Mouse (Mus musculus) liver, postnatal 0 days (tissue): ENCODE data around the gene Ocel1. TPM values are rescaled to one million over a fixed set of nuclear protein-coding genes. Genes with fewer than 3 reads are reported as not detected.
A peak's percentile ranks its signal among the peaks of the same experiment; 100 is the strongest.

Experiments used
- ATAC-seq: fragments of 200-750 bp; cut with Nextera tagmentation; 2 replicates; pipeline ENCODE4 v1.8.0; 2017; ENCODE audit warnings: mild to moderate bottlenecking, moderate library complexity
- DNase-seq: peaks from one replicate; pipeline ENCODE4 v3.0.0-alpha.2; 2016
- H3K27ac ChIP-seq: fragments of 300-500 bp; sonication (generic); 2 replicates; pipeline ENCODE4 v1.5.1; 2014; ENCODE audit warnings: antibody characterized with exemption, moderate library complexity, mild to moderate bottlenecking, low read depth
- H3K27me3 ChIP-seq: fragments of 300-500 bp; sonication (generic); 2 replicates; pipeline ENCODE4 v1.6.1; 2014; ENCODE audit warnings: low read length, control low read depth, mixed read lengths; ENCODE audit not compliant: insufficient read depth
- H3K36me3 ChIP-seq: fragments of 300-500 bp; sonication (generic); replicated peaks from 2 replicates; pipeline ENCODE4 v1.6.1; 2014; ENCODE audit warnings: mild to moderate bottlenecking, control low read depth, low read length, moderate library complexity, mixed read lengths; ENCODE audit not compliant: insufficient read depth
- H3K4me1 ChIP-seq: fragments of 300-500 bp; sonication (generic); 2 replicates; pipeline ENCODE4 v1.6.1; 2014; ENCODE audit warnings: antibody characterized with exemption, mild to moderate bottlenecking, control low read depth; ENCODE audit not compliant: insufficient read depth
- H3K4me2 ChIP-seq: fragments of 300-500 bp; sonication (generic); 2 replicates; pipeline ENCODE4 v1.6.1; 2014; ENCODE audit warnings: low read depth, mild to moderate bottlenecking, low read length, moderate library complexity, mixed read lengths
- H3K4me3 ChIP-seq: fragments of 300-500 bp; sonication (generic); 2 replicates; pipeline ENCODE4 v1.5.1; 2014; ENCODE audit warnings: low read depth, low read length
- H3K9ac ChIP-seq: fragments of 300-500 bp; sonication (generic); replicated peaks from 2 replicates; pipeline ENCODE4 v1.6.1; 2014; ENCODE audit warnings: mild to moderate bottlenecking, moderate library complexity
- H3K9me3 ChIP-seq: fragments of 300-500 bp; sonication (generic); 2 replicates; pipeline ENCODE4 v1.6.1; 2016; ENCODE audit warnings: mild to moderate bottlenecking, control low read depth, low read length, mixed read lengths
- CTCF ChIP-seq: sonication (generic); IDR thresholded peaks from 2 replicates; pipeline ENCODE4 v1.5.1; 2016; ENCODE audit warnings: antibody characterized with exemption, low read depth
- EP300 ChIP-seq: IDR thresholded peaks from 2 replicates; pipeline ENCODE4 v1.6.1; 2016; ENCODE audit warnings: antibody characterized with exemption, low read depth, mild to moderate bottlenecking
- WGBS: fragments of 180-500 bp; shearing (Covaris S2); extraction: QIAGEN DNeasy Blood & Tissue Kit; methylation state at CpG from one replicate; pipeline ENCODE4 v1.1.7; 2014; ENCODE audit not compliant: insufficient replicate concordance; 5-methylcytosine and 5-hydroxymethylcytosine counted together
- polyA plus RNA-seq: library from polyadenylated mRNA; unstranded; fragments of >200 nt; fragmentation: Nextera tagmentation; extraction: Ambion mirVana; gene quantifications from 2 replicates; pipeline ENCODE4 v1.2.1, GENCODE M21; 2015

Ocel1 gene
- polyA plus RNA-seq, 1 experiment from 2014 or later: 5.3 TPM

DNA sequence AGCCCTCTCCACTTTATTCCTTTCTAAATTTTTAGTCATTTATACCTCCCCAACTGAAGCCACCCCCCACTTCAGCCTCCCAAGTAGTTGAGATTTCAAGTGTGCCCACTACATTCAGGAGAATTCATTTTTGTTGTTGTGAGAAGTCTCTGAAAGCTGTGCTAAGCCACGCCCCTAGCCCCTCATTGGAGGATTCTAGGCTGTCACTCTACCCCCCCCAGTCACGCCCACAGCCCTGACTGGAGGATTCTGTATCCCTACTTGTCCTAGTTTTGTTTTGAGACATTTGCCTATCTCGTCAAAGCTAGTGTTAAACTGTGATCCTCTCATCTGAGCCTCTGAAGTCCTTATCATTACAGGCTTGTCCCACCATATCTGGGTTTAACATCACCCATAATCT is 21.8 kb downstream of the Ocel1 start:
- DNase-seq: peak; percentile 80
- no peaks in the 10 kb centered on the region for H3K9me3 ChIP-seq
- WGBS: 20% methylated on average over 3 of the region's 3 CpGs
- 0 out of 2 replicates have a peak overlapping the region, but pooled peaks have one; percentile 19 for H3K4me3 ChIP-seq
- peak; percentile 44; the same call in 1 of the 2 replicates for ATAC-seq
- no peaks in the 10 kb centered on the region for H3K36me3 ChIP-seq
- H3K27me3 ChIP-seq: no peaks in the 10 kb centered on the region
- H3K27ac ChIP-seq: 0 out of 2 replicates have a peak overlapping the region, but pooled peaks have one; percentile 0
- H3K4me1 ChIP-seq: peaks cover 14% of the 10 kb centered on the region
- TF ChIP-seq CTCF: no peak
- no peak for TF ChIP-seq EP300
- peak overlapping the region; percentile 2 for H3K4me2 ChIP-seq
- H3K9ac ChIP-seq: no peak overlapping the region

GRCm38 (mm10) chr8:71394481-71394880 is 23.4 kb downstream of the Ocel1 start:
- Histone ChIP-seq H3K4me1 (peaks cover 12% of the 10 kb centered on the region), H3K4me2 (peak overlapping the region; percentile 16), H3K4me3 (no peak overlapping the region), H3K27me3 (no peaks in the 10 kb centered on the region), H3K27ac (no peak overlapping the region), H3K9me3 (no peaks in the 10 kb centered on the region), H3K36me3 (peaks cover 9% of the 10 kb centered on the region; the same call in 1 of the 2 replicates), H3K9ac (no peak overlapping the region)
- WGBS: 79% methylated on average over 7 of the region's 7 CpGs
- DNase-seq (no peak), ATAC-seq (no peak)
- no peak for TF ChIP-seq EP300
- no peak for TF ChIP-seq CTCF

DNA sequence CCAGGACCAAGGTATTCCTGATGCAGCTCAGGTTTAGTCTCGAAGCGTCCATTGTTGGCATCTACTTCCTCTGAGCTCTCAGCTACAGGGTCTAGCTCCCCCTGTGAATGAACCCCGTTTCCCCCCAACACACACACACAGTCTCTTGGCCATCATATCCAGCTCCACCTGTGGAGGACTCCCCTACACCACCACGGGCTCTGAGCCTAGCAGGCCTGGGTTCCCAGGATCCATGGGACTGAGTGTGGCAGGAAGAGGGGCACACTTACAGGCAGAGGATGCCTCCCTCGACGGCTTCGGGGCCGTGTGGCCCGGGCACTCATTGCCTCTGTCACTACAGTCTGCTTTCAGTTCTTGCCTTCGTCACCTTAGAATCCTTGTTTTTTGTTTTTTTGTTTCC is 24.0 kb downstream of the Ocel1 start:
- ATAC-seq (no peak), DNase-seq (no peak)
- H3K4me3 ChIP-seq: no peak overlapping the region
- peak overlapping the region; percentile 16 for H3K4me2 ChIP-seq
- H3K27ac ChIP-seq: peak overlapping the region; percentile 41; the same call in 1 of the 2 replicates
- H3K36me3 ChIP-seq: peaks cover 12% of the 10 kb centered on the region
- H3K9ac ChIP-seq: no peak overlapping the region
- TF ChIP-seq CTCF (no peak), EP300 (no peak)
- H3K9me3 ChIP-seq: no peaks in the 10 kb centered on the region
- H3K4me1 ChIP-seq: peaks cover 12% of the 10 kb centered on the region
- WGBS: 85% methylated on average over 10 of the region's 10 CpGs
- no peaks in the 10 kb centered on the region for H3K27me3 ChIP-seq

DNA sequence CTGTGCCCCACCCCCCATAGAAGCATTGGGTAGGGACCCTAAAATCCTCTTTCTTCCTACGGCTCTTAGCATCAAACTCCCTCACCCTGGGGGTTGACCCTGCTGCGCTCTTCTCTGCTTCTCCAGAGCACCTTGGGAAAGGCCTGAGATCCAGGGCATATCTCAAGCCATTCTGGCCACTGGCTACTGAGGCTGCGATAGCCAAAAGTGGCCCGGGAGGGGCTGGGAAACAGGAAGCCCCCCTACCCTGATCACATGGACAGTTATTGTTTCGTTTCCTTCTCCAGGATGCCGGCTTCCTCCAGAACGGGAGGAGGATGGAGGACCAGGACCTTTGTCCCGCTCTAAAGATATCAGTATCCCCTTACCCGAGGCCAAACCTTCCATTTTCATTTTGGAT is 24.5 kb downstream of the Ocel1 start, which contains the start of gene Ushbp1:
Gene Ushbp1 (minus strand): TSS at position 174 of the 400 bp plus-strand sequence.
- peak within 1 kb of the TSS; percentile 97 for H3K4me2 ChIP-seq
- H3K4me1 ChIP-seq: peaks cover 12% of the 10 kb centered on the region
- H3K27me3 ChIP-seq: no peaks in the 10 kb centered on the region
- no peaks in the 10 kb centered on the region for H3K9me3 ChIP-seq
- H3K27ac ChIP-seq: peak within 1 kb of the TSS; percentile 41
- H3K36me3 ChIP-seq: peaks cover 15% of the 10 kb centered on the region
- H3K4me3 ChIP-seq: peak within 1 kb of the TSS; percentile 98
- no peak for ATAC-seq
- WGBS: 74% methylated on average over 9 of the region's 9 CpGs
- H3K9ac ChIP-seq: no peak within 1 kb of the TSS
- no peak for TF ChIP-seq CTCF
- TF ChIP-seq EP300: no peak; the same call in 1 of the 2 replicates
- DNase-seq: no peak

DNA sequence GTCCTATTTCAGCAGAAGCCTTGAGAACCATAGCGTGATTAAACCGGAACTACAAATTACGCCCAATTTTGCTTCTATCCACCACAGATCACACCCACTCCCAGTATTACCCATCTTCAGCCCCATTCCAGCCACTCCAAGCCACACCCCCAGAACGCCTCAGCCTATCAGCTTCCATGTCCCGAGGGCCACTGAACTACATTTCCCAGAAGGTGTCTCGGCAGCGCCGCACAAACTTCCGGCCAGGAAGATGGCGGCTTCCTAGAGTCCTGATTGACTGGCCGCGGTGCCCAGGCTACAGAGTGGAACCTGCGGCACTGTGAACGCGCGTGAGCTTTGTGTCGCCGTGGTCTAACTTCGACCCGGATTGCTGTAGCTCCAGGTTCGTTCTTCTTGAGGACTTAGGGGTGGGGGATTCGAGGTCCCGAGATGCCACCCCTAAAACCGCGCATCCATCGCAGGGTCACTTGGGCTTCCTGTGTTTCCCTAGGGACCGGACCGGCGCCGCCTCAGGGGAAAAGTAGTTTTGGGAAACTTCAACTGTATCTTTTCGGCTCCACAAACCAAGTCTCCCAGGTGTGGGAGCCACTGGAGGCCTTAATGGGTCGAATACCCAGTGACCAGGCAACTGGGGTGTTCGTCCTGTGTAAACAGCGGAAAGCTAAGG is 25.7 kb downstream of the Ocel1 start, which contains the start of gene Babam1:
Gene Babam1 (plus strand): TSS at position 223 of the 667 bp plus-strand sequence.
- TF ChIP-seq EP300 (0 out of 2 replicates have a peak, but pooled peaks have one; percentile 13), CTCF (no peak)
- ATAC-seq (peak; percentile 95), DNase-seq (peak; percentile 92)
- Histone ChIP-seq H3K9me3 (no peaks in the 10 kb centered on the region), H3K27ac (peak within 1 kb of the TSS; percentile 71), H3K36me3 (peaks cover 16% of the 10 kb centered on the region), H3K27me3 (no peaks in the 10 kb centered on the region), H3K9ac (peak within 1 kb of the TSS; percentile 83), H3K4me3 (peak within 1 kb of the TSS; percentile 98), H3K4me1 (peaks cover 12% of the 10 kb centered on the region), H3K4me2 (peak within 1 kb of the TSS; percentile 97)
- under 1% methylated on average over 34 of the region's 34 CpGs for WGBS

DNA sequence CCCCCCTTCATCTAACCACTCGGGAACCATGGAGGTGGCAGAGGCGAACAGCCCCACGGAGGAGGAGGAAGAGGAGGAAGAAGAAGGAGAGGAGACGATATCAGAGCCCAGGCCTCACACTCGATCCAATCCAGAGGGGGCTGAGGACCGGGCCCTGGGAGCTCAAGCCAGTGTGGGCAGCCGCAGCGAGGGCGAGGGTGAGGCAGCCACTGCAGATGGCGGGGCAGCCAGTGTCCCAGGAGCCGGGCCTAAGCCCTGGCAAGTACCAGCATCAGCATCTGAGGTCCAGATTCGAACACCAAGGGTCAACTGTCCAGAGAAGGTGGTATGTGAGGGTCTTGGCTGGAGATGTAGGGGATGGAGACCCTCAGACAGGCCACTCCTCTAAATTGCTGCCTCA is 26.6 kb downstream of the Ocel1 start:
- H3K36me3 ChIP-seq: peaks cover 16% of the 10 kb centered on the region
- H3K4me2 ChIP-seq: peak overlapping the region; percentile 97
- H3K4me3 ChIP-seq: peak overlapping the region; percentile 98; the same call in 1 of the 2 replicates
- ATAC-seq: no peak
- peaks cover 12% of the 10 kb centered on the region for H3K4me1 ChIP-seq
- H3K9me3 ChIP-seq: no peaks in the 10 kb centered on the region
- TF ChIP-seq CTCF (no peak), EP300 (no peak)
- no peak for DNase-seq
- 80% methylated on average over 12 of the region's 12 CpGs for WGBS
- 0 out of 2 replicates have a peak overlapping the region, but pooled peaks have one; percentile 83 for H3K9ac ChIP-seq
- H3K27ac ChIP-seq: no peak overlapping the region
- no peaks in the 10 kb centered on the region for H3K27me3 ChIP-seq
